14 mouse cellular contexts compared by ENCODE assay signal in genomic region chr13:111893221-111893713, GRCm38 (mm10).
DNase-seq lines count a peak whose midpoint lies in the region; ATAC-seq and TF ChIP-seq lines count a peak whose summit lies in the region.
"Had no signal": no experiment of that assay in that cellular context is flagged by ENCODE, and none has a peak within 500 bp of the region (broad histone marks: within the 10 kb centered on the region; RNA-seq: fewer than 3 reads in every experiment).

No protein-coding gene starts in this region.

- H3K4me1 ChIP-seq in forebrain, embryonic 12.5 days: 0 out of 2 replicates have a peak, but pooled peaks cover 3% of the 10 kb centered on the region
- H3K4me1 ChIP-seq in forebrain, postnatal 0 days (ENCODE audit: insufficient read depth): no peaks in the 10 kb centered on the region
- peaks cover 21% of the 10 kb centered on the region for H3K4me1 ChIP-seq in liver, postnatal 0 days (ENCODE audit: insufficient read depth)

- H3K36me3 ChIP-seq in forebrain, embryonic 12.5 days (replicated peaks): no peaks in the 10 kb centered on the region
- H3K36me3 ChIP-seq in forebrain, postnatal 0 days (ENCODE audit: insufficient read depth): no peaks in the 10 kb centered on the region
- H3K36me3 ChIP-seq in liver, postnatal 0 days (replicated peaks; ENCODE audit: insufficient read depth, low read length): no peaks in the 10 kb centered on the region
- H3K36me3 ChIP-seq: heart, embryonic 10.5 days had no signal

- H3K4me3 ChIP-seq in forebrain, embryonic 12.5 days (replicated peaks): no peak overlapping the region
- H3K4me3 ChIP-seq in forebrain, postnatal 0 days (ENCODE audit: low read depth, low read length): no peak overlapping the region
- H3K4me3 ChIP-seq in liver, postnatal 0 days (ENCODE audit: low read depth, low read length): no peak overlapping the region
- H3K4me3 ChIP-seq: heart, embryonic 10.5 days had no signal

- no peak overlapping the region for H3K4me2 ChIP-seq in forebrain, embryonic 12.5 days
- no peak overlapping the region for H3K4me2 ChIP-seq in forebrain, postnatal 0 days (ENCODE audit: low read depth)
- H3K4me2 ChIP-seq in liver, postnatal 0 days (ENCODE audit: low read depth, low read length): peak overlapping the region; percentile 50; the same call in 1 of the 2 replicates

- DNase-seq in forebrain, postnatal 0 days: no peak
- DNase-seq in spleen, postnatal 36 days (ENCODE audit: low spot score in 2 of 2): peak; percentile 32 to 42
- no peak for DNase-seq in spleen, postnatal 10 days (ENCODE audit: low spot score in 2 of 2)
- DNase-seq in liver, postnatal 0 days: no peak
- DNase-seq in urinary bladder, postnatal 10 days (ENCODE audit: low spot score): no peak
- no peak for DNase-seq in layer of hippocampus, adult 8-10 months (ENCODE audit: low spot score in 2 of 2)
- no peak for DNase-seq in adipocyte (ENCODE audit: low spot score)
- DNase-seq: kidney, postnatal 10 days; left cerebral cortex, postnatal 4 days; right cerebral cortex, postnatal 14 days; thymus, postnatal 25 days had no signal

- no peak overlapping the region for H3K9ac ChIP-seq in forebrain, embryonic 12.5 days
- no peak overlapping the region for H3K9ac ChIP-seq in forebrain, postnatal 0 days
- H3K9ac ChIP-seq in liver, postnatal 0 days (replicated peaks): no peak overlapping the region

- TF ChIP-seq EP300 in liver, postnatal 0 days (IDR thresholded peaks at IDR 0.05; ENCODE audit: low read depth): no peak

- peak overlapping the region; percentile 42; the same call in 1 of the 2 replicates for H3K27ac ChIP-seq in forebrain, embryonic 12.5 days
- no peak overlapping the region for H3K27ac ChIP-seq in forebrain, postnatal 0 days (ENCODE audit: low read depth, low read length)
- H3K27ac ChIP-seq in liver, postnatal 0 days (ENCODE audit: low read depth): no peak overlapping the region
- H3K27ac ChIP-seq: heart, embryonic 10.5 days had no signal

- TF ChIP-seq CTCF in forebrain, postnatal 0 days (IDR thresholded peaks at IDR 0.05; ENCODE audit: low read depth): no peak
- TF ChIP-seq CTCF in liver, postnatal 0 days (IDR thresholded peaks at IDR 0.05; ENCODE audit: low read depth): no peak

- no peak for ATAC-seq in forebrain, embryonic 12.5 days (ENCODE audit: low FRiP score)
- no peak for ATAC-seq in forebrain, postnatal 0 days
- no peak for ATAC-seq in liver, postnatal 0 days
- ATAC-seq: midbrain, embryonic 16.5 days had no signal

- no peaks in the 10 kb centered on the region for H3K9me3 ChIP-seq in forebrain, embryonic 12.5 days
- no peaks in the 10 kb centered on the region for H3K9me3 ChIP-seq in forebrain, postnatal 0 days (ENCODE audit: low read length)
- no peaks in the 10 kb centered on the region for H3K9me3 ChIP-seq in liver, postnatal 0 days (ENCODE audit: low read length)
- H3K9me3 ChIP-seq: heart, embryonic 10.5 days had no signal

- H3K27me3 ChIP-seq in forebrain, embryonic 12.5 days: no peaks in the 10 kb centered on the region
- peaks cover 10% of the 10 kb centered on the region; the same call in 1 of the 2 replicates for H3K27me3 ChIP-seq in forebrain, postnatal 0 days (ENCODE audit: insufficient read depth, low read length)
- no peaks in the 10 kb centered on the region for H3K27me3 ChIP-seq in liver, postnatal 0 days (ENCODE audit: insufficient read depth, low read length)

- 65% methylated on average over 14 of the region's 14 CpGs for WGBS in forebrain, embryonic 12.5 days
- 65% methylated on average over 14 of the region's 14 CpGs for WGBS in forebrain, postnatal 0 days
- 24% methylated on average over 14 of the region's 14 CpGs for WGBS in liver, postnatal 0 days (ENCODE audit: insufficient replicate concordance)

Comparison
In these comparisons a context has a peak if more than half of its experiments do, and no peak if none do; other contexts are left out.
1. DNase-seq: peak in spleen, postnatal 36 days (2 of 2); none in forebrain, postnatal 0 days (single experiment), spleen, postnatal 10 days (0 of 2), liver, postnatal 0 days (single experiment), urinary bladder, postnatal 10 days (single experiment), layer of hippocampus, adult 8-10 months (0 of 2) and adipocyte (single experiment).